Mouse (Mus musculus) forebrain, embryonic 14.5 days (tissue): ENCODE measurements around the gene Fpr3. TPM values are rescaled to one million over a fixed set of nuclear protein-coding genes. Genes with fewer than 3 reads are reported as not detected.

Source experiments
- ATAC-seq: fragments of 200-750 bp; cut with Nextera tagmentation; 2 replicates; pipeline ENCODE4 v1.8.0; 2017; ENCODE audit warnings: mild to moderate bottlenecking, moderate library complexity
- DNase-seq: peaks from one replicate; pipeline ENCODE4 v3.0.0-alpha.2; 2015; ENCODE audit warnings: low spot score
- H3K27ac ChIP-seq: fragments of 300-500 bp; sonication (generic); 2 replicates; pipeline ENCODE4 v1.5.1; 2014; ENCODE audit warnings: low read depth, mild to moderate bottlenecking, control low read depth, low read length, moderate library complexity
- H3K27me3 ChIP-seq: fragments of 300-500 bp; sonication (generic); replicated peaks from 2 replicates; pipeline ENCODE4 v1.6.1; 2014; ENCODE audit warnings: low read length, control low read depth, mixed read lengths; ENCODE audit not compliant: control insufficient read depth, insufficient read depth
- H3K36me3 ChIP-seq: fragments of 300-500 bp; sonication (generic); 2 replicates; pipeline ENCODE4 v1.6.1; 2014; ENCODE audit warnings: low read length, control low read depth; ENCODE audit not compliant: control insufficient read depth, insufficient read depth
- H3K4me1 ChIP-seq: fragments of 300-500 bp; sonication (generic); 2 replicates; pipeline ENCODE4 v1.6.1; 2014; ENCODE audit warnings: antibody characterized with exemption, low read length, control low read depth; ENCODE audit not compliant: control insufficient read depth, insufficient read depth
- H3K4me2 ChIP-seq: fragments of 300-500 bp; sonication (generic); 2 replicates; pipeline ENCODE4 v1.6.1; 2014; ENCODE audit warnings: mild to moderate bottlenecking, control low read depth, low read length
- H3K4me3 ChIP-seq: fragments of 300-500 bp; sonication (generic); 2 replicates; pipeline ENCODE4 v1.5.1; 2014; ENCODE audit warnings: low read depth, low read length, control low read depth
- H3K9ac ChIP-seq: fragments of 300-500 bp; sonication (generic); 2 replicates; pipeline ENCODE4 v1.6.1; 2014; ENCODE audit warnings: mild to moderate bottlenecking, low read length, control low read depth, moderate library complexity
- H3K9me3 ChIP-seq: fragments of 300-500 bp; sonication (generic); replicated peaks from 2 replicates; pipeline ENCODE4 v1.6.1; 2016; ENCODE audit warnings: low read length, control low read depth, mixed read lengths; ENCODE audit not compliant: control insufficient read depth
- WGBS: fragments of 180-500 bp; shearing (Covaris S2); extraction: QIAGEN DNeasy Blood & Tissue Kit; methylation state at CpG from one replicate; pipeline ENCODE4 v1.1.7; 2014; 5-methylcytosine and 5-hydroxymethylcytosine counted together
- polyA plus RNA-seq: library from polyadenylated mRNA; unstranded; fragments of >200 nt; fragmentation: Nextera tagmentation; extraction: Ambion mirVana; gene quantifications from 2 replicates; pipeline ENCODE4 v1.2.1, GENCODE M21; 2014

Gene Fpr3
- polyA plus RNA-seq, 1 experiment from 2014 or later: not detected

GRCm38 (mm10) chr17:17870892-17871550 is 16.6 kb upstream of the Fpr3 start:
- DNase-seq: no peak
- no peak for ATAC-seq
- H3K4me3 ChIP-seq: no peak overlapping the region
- H3K27ac ChIP-seq: no peak overlapping the region
- H3K27me3 ChIP-seq: no peaks in the 10 kb centered on the region
- no peaks in the 10 kb centered on the region for H3K4me1 ChIP-seq
- WGBS: 83% methylated on average over 2 of the region's 2 CpGs
- H3K4me2 ChIP-seq: no peak overlapping the region
- no peaks in the 10 kb centered on the region for H3K36me3 ChIP-seq
- H3K9ac ChIP-seq: no peak overlapping the region
- H3K9me3 ChIP-seq: no peaks in the 10 kb centered on the region

GRCm38 (mm10) chr17:17871697-17872096 is 16.0 kb upstream of the Fpr3 start:
- ATAC-seq (no peak), DNase-seq (no peak)
- 88% methylated on average over 2 of the region's 2 CpGs for WGBS
- Histone ChIP-seq H3K4me3 (no peak overlapping the region), H3K9ac (no peak overlapping the region), H3K27me3 (no peaks in the 10 kb centered on the region), H3K4me1 (no peaks in the 10 kb centered on the region), H3K27ac (no peak overlapping the region), H3K9me3 (no peaks in the 10 kb centered on the region), H3K4me2 (no peak overlapping the region), H3K36me3 (no peaks in the 10 kb centered on the region)

GRCm38 (mm10) chr17:17879347-17879746 is 8.3 kb upstream of the Fpr3 start:
- Histone ChIP-seq H3K4me2 (no peak overlapping the region), H3K9me3 (no peaks in the 10 kb centered on the region), H3K27me3 (no peaks in the 10 kb centered on the region), H3K27ac (no peak overlapping the region), H3K9ac (no peak overlapping the region), H3K36me3 (no peaks in the 10 kb centered on the region), H3K4me1 (no peaks in the 10 kb centered on the region), H3K4me3 (no peak overlapping the region)
- WGBS: 80% methylated on average over 1 of the region's 1 CpGs
- DNase-seq: no peak
- ATAC-seq: no peak

- no peak overlapping the region for H3K4me3 ChIP-seq
- DNase-seq (no peak), ATAC-seq (no peak)
- no peak overlapping the region for H3K4me2 ChIP-seq
- WGBS: 85% methylated on average over 3 of the region's 3 CpGs
- no peak overlapping the region for H3K27ac ChIP-seq
- H3K9ac ChIP-seq: no peak overlapping the region
- no peaks in the 10 kb centered on the region for H3K9me3 ChIP-seq
- H3K36me3 ChIP-seq: no peaks in the 10 kb centered on the region
- no peaks in the 10 kb centered on the region for H3K4me1 ChIP-seq
- no peaks in the 10 kb centered on the region for H3K27me3 ChIP-seq
Observed at GRCm38 (mm10) chr17:17882672-17883071, 5.0 kb upstream of the Fpr3 start.

GRCm38 (mm10) chr17:17883840-17884239 is 3.8 kb upstream of the Fpr3 start, which contains the start of gene Fpr1:
Fpr1 (minus strand) TSS chr17:17883940.
- Histone ChIP-seq H3K9ac (no peak within 1 kb of the TSS), H3K27ac (no peak within 1 kb of the TSS), H3K4me2 (no peak within 1 kb of the TSS), H3K9me3 (no peaks in the 10 kb centered on the region), H3K36me3 (no peaks in the 10 kb centered on the region), H3K27me3 (no peaks in the 10 kb centered on the region), H3K4me3 (no peak within 1 kb of the TSS), H3K4me1 (no peaks in the 10 kb centered on the region)
- WGBS: 60% methylated on average over 1 of the region's 1 CpGs
- ATAC-seq: no peak
- DNase-seq: no peak

- Histone ChIP-seq H3K9ac (no peak overlapping the region), H3K9me3 (no peaks in the 10 kb centered on the region), H3K27ac (no peak overlapping the region), H3K27me3 (no peaks in the 10 kb centered on the region), H3K36me3 (no peaks in the 10 kb centered on the region), H3K4me2 (no peak overlapping the region), H3K4me1 (no peaks in the 10 kb centered on the region), H3K4me3 (no peak overlapping the region)
- DNase-seq (no peak), ATAC-seq (no peak)
- WGBS: 87% methylated on average over 2 of the region's 2 CpGs
Observed at GRCm38 (mm10) chr17:17889732-17890425, 2.2 kb downstream of the Fpr3 start.

- Histone ChIP-seq H3K9me3 (no peaks in the 10 kb centered on the region), H3K27ac (no peak overlapping the region), H3K9ac (no peak overlapping the region), H3K36me3 (no peaks in the 10 kb centered on the region), H3K4me3 (no peak overlapping the region), H3K27me3 (no peaks in the 10 kb centered on the region), H3K4me2 (no peak overlapping the region), H3K4me1 (no peaks in the 10 kb centered on the region)
- ATAC-seq (0 out of 2 replicates have a peak, but pooled peaks have one; percentile 23), DNase-seq (peak; percentile 82)
- WGBS: 2% methylated on average over 4 of the region's 4 CpGs
Observed at GRCm38 (mm10) chr17:17896039-17896438, 8.4 kb downstream of the Fpr3 start.

- no peaks in the 10 kb centered on the region for H3K27me3 ChIP-seq
- H3K4me1 ChIP-seq: no peaks in the 10 kb centered on the region
- ATAC-seq: no peak
- 76% methylated on average over 2 of the region's 2 CpGs for WGBS
- no peak overlapping the region for H3K27ac ChIP-seq
- H3K9ac ChIP-seq: no peak overlapping the region
- no peaks in the 10 kb centered on the region for H3K9me3 ChIP-seq
- H3K36me3 ChIP-seq: no peaks in the 10 kb centered on the region
- no peak overlapping the region for H3K4me3 ChIP-seq
- DNase-seq: peak; percentile 71
- H3K4me2 ChIP-seq: no peak overlapping the region
Observed at GRCm38 (mm10) chr17:17899268-17899667, 11.6 kb downstream of the Fpr3 start.

GRCm38 (mm10) chr17:17900768-17901167 is 13.1 kb downstream of the Fpr3 start:
- H3K4me3 ChIP-seq: no peak overlapping the region
- H3K9ac ChIP-seq: no peak overlapping the region
- DNase-seq: no peak
- H3K27me3 ChIP-seq: no peaks in the 10 kb centered on the region
- no peaks in the 10 kb centered on the region for H3K4me1 ChIP-seq
- whole genome bisulfite sequencing: 76% methylated on average over 1 of the region's 1 CpGs
- no peaks in the 10 kb centered on the region for H3K36me3 ChIP-seq
- no peak overlapping the region for H3K4me2 ChIP-seq
- H3K27ac ChIP-seq: no peak overlapping the region
- H3K9me3 ChIP-seq: no peaks in the 10 kb centered on the region
- no peak for ATAC-seq
